Mouse (Mus musculus): ENCODE measurements around the gene Eps15. TPM values are rescaled to one million over a fixed set of nuclear protein-coding genes. Genes with fewer than 3 reads are reported as not detected.

Gene Eps15
- polyA plus RNA-seq, 1 experiment from 2014 or later: 33.4 TPM

DNA sequence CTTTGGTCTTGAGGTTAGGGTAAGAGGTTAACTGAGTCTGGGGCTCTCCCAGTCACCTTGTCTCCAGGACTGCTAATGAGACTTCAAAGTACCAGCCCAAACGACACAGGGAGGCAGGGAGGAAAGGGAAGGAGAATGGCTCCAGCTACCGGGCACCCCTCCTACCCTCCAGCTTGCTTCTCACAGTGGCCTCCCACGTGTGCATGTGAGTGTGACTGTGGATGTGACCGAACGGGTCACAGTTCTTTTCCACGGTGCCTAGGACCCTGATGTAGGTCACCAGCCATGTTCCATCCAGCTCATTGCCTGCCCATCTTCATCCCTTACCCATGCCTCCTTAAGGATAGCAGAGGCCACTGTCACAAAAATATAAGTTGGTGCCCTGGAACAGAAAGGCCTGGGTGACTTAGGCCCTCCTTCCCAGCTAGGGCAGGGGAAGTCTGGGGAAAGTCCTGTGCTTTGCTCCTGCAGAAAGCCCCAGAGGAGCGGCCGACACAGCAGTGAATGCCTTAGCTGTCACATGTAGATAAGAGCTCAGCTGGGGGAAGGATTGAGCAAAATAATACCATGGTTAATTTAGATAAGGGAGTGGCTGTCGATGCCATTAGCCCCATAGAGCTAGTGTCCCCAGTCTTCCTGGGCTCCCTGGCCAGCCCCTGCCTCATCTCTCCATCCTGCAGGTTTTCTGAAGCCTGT, 130.8 kb downstream of the Eps15 start:
- DNase-seq (ENCODE audit: low spot score): no peak
- WGBS: 71% methylated on average over 9 of the region's 9 CpGs
- peaks cover 17% of the 10 kb centered on the region for H3K27me3 ChIP-seq (ENCODE audit: low read depth, poor library complexity, severe bottlenecking)
- no peak overlapping the region for H3K27ac ChIP-seq
- no peaks in the 10 kb centered on the region for H3K9me3 ChIP-seq (replicated peaks)
- peaks cover 25% of the 10 kb centered on the region for H3K4me1 ChIP-seq
- H3K4me3 ChIP-seq: no peak overlapping the region
- no peaks in the 10 kb centered on the region for H3K36me3 ChIP-seq

DNA sequence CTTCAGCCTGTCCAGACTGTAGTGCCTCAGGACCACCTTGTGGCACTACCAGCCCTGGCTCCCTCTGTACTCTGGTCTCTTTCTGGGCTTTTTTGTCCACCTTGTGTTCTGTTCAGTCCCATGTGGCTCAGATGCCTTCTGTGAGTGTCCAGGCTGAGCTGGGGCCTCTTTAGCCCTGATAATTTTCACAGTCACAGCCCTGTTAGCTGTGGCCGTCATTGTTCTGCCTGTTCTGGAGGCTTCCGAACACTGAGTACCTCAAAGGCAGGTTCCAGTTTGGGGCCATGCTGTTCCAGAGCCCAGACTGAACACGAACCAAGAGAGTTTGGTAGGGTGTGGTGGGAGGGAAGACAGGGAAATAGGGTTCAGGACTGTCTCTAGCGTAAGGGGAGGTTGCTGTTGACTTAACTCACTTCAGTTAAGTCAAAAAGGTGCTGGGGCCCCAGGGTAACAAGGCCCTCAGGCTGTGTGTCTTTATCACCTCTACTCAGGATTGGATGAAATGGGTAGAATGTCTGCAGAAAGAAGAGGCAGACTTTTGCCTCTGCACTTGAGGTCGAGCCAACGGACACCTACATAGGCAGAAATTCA, 131.4 kb downstream of the Eps15 start:
- no peak overlapping the region for H3K27ac ChIP-seq
- WGBS: 90% methylated on average over 6 of the region's 6 CpGs
- no peaks in the 10 kb centered on the region for H3K36me3 ChIP-seq
- no peak overlapping the region for H3K4me3 ChIP-seq
- no peaks in the 10 kb centered on the region for H3K9me3 ChIP-seq (replicated peaks)
- DNase-seq (ENCODE audit: low spot score): no peak
- H3K4me1 ChIP-seq: peaks cover 19% of the 10 kb centered on the region
- peaks cover 17% of the 10 kb centered on the region for H3K27me3 ChIP-seq (ENCODE audit: low read depth, poor library complexity, severe bottlenecking)

DNA sequence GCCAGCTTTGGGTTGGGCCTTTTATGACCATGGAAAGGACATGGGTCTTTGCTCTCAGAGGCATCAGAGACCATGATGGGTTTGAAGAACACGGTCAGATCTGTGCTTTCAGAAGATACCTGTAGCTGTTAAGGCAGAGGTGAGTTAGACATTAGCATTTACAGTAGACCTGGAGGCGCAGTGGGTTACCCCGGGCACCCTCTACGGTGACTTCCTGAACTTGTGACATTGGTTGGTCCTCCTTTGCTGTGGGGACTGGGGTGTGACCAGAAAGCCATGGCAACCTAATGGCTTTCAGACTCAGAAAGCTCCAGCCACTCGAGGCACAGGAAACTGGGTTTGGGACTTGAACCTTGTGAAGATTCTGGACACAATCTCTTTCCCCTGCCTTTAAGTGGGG, 132.2 kb downstream of the Eps15 start:
- peaks cover 15% of the 10 kb centered on the region for H3K27me3 ChIP-seq (ENCODE audit: low read depth, poor library complexity, severe bottlenecking)
- no peak overlapping the region for H3K4me3 ChIP-seq
- no peaks in the 10 kb centered on the region for H3K36me3 ChIP-seq
- H3K4me1 ChIP-seq: peaks cover 12% of the 10 kb centered on the region
- WGBS: 92% methylated on average over 5 of the region's 5 CpGs
- no peaks in the 10 kb centered on the region for H3K9me3 ChIP-seq (replicated peaks)
- no peak overlapping the region for H3K27ac ChIP-seq
- DNase-seq (ENCODE audit: low spot score): no peak

DNA sequence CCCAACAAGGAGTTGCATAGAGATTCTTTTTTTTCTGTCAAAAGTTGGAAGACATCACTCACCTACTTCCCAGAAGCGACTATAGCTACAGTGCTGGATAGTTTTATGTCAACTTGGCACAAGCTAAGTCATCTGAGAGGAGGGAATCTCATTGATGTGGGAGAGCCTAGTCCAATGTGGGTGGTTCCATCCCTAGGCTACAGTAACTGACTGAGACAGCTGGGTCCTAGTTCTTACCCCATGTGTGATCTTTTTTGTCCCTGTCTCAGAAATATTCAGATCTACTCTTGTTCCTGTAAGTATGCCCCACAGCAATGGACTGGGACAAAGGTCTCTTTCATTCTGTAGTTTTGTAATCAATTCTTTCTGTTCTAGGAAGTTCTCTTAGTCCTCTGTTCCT, 137.9 kb downstream of the Eps15 start:
- WGBS: 92% methylated on average over 1 of the region's 1 CpGs
- Histone ChIP-seq H3K9me3 (replicated peaks) (no peaks in the 10 kb centered on the region), H3K4me1 (peaks cover 12% of the 10 kb centered on the region), H3K4me3 (no peak overlapping the region), H3K36me3 (no peaks in the 10 kb centered on the region), H3K27ac (no peak overlapping the region), H3K27me3 (ENCODE audit: low read depth, poor library complexity, severe bottlenecking) (no peaks in the 10 kb centered on the region)
- no peak for DNase-seq (ENCODE audit: low spot score)

DNA sequence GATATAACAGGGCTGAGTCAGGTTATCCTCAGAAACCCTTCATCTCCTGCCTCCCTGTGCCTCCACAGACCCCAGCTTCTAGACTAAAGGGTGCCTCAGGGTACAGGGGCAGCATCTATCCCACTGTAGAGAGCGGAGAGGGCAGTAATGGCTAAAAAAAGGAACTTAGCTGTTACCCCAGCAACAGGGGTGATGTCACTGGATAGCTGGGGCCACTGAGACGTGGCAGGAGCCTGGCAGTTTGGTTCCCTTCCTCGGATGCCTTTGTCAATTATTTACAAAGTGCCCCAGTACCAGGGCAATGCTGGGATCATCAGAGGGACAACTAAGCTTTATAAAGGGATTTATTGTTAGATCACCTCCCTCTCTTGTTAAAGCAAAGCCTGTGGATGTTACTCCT, 138.9 kb downstream of the Eps15 start:
- Histone ChIP-seq H3K36me3 (no peaks in the 10 kb centered on the region), H3K27me3 (ENCODE audit: low read depth, poor library complexity, severe bottlenecking) (no peaks in the 10 kb centered on the region), H3K9me3 (replicated peaks) (no peaks in the 10 kb centered on the region), H3K27ac (no peak overlapping the region), H3K4me1 (peaks cover 12% of the 10 kb centered on the region), H3K4me3 (no peak overlapping the region)
- 43% methylated on average over 3 of the region's 3 CpGs for WGBS
- DNase-seq (ENCODE audit: low spot score): no peak

DNA sequence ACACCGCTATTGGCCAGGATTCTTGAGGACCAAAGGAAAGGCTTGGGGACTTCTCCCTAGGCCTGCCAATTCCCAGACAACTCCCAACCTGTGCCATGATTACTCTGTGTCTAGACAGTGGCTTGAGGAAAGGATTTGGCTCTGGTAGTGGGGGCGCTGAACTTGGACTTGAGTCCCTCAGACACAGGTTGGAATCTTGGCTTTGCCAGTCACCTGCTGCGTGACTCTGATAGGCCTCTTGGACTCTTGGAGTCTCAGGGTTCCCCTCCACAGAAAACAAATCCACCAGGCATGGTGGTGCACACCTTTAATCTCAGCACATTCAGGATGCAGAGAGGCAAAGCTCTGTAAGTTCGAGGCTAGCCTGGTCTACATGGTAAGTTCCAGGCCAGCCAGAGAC, 139.5 kb downstream of the Eps15 start:
- Histone ChIP-seq H3K4me3 (no peak overlapping the region), H3K36me3 (no peaks in the 10 kb centered on the region), H3K27me3 (ENCODE audit: low read depth, poor library complexity, severe bottlenecking) (no peaks in the 10 kb centered on the region), H3K9me3 (replicated peaks) (no peaks in the 10 kb centered on the region), H3K4me1 (peaks cover 7% of the 10 kb centered on the region), H3K27ac (no peak overlapping the region)
- 85% methylated on average over 4 of the region's 4 CpGs for WGBS
- DNase-seq (ENCODE audit: low spot score): no peak

DNA sequence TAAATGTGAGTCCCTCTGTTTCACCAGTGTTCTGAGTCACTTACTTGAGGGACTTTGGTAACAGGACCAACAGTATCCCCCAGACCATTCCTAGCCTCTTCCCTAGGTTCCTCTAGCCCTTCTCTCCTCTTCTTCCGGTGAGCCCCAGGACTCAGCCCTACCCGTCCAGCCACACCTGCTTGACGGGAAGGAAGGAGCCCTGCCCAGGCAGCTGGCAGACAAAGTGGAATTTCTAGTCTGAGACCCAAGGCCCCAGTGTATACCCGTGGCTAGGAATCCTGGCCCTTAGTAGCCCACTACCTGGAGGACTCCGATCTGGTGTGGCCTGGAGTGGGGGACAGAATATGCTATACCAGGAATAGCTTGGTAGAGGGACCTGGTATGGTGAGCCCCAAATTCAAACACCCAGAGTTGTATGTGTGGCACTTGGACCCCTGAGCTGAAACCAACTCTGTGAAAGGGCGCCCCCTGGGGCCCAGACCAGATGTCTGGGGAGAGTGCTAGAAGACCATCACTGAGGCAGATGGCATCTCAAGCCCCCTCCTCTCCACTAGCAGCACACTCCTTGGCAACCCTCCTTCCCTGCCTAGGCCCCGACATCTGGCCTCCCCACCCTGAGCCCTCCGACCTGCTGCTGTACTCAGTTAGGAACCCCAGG, 140.2 kb downstream of the Eps15 start:
- H3K4me1 ChIP-seq: 0 out of 2 replicates have a peak, but pooled peaks cover 4% of the 10 kb centered on the region
- H3K27ac ChIP-seq: no peak overlapping the region
- no peaks in the 10 kb centered on the region for H3K9me3 ChIP-seq (replicated peaks)
- no peak overlapping the region for H3K4me3 ChIP-seq
- no peaks in the 10 kb centered on the region for H3K36me3 ChIP-seq
- DNase-seq (ENCODE audit: low spot score): no peak
- H3K27me3 ChIP-seq (ENCODE audit: low read depth, poor library complexity, severe bottlenecking): no peaks in the 10 kb centered on the region
- 78% methylated on average over 8 of the region's 8 CpGs for WGBS

DNA sequence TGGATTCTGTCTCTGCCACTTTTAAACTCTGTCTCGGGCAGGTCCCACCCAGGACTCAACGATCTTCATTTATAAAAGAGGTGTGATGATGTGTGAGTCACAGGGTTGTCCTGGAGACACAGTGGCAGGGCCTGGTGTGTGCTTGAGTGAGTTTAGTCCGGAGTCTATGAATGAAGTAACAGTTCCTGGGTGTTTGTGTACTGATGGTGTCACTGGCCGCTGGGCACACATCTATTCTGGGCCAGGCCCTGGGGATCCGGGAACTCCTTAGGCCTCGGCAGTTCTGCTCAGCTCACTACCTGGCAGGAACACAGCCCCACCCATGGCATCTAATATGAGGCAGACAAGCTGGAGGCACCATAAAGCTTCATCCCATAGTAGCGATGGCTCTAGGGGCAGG, 141.5 kb downstream of the Eps15 start:
- H3K36me3 ChIP-seq: no peaks in the 10 kb centered on the region
- WGBS: 88% methylated on average over 7 of the region's 7 CpGs
- H3K4me1 ChIP-seq: 0 out of 2 replicates have a peak, but pooled peaks cover 4% of the 10 kb centered on the region
- no peak overlapping the region for H3K27ac ChIP-seq
- H3K4me3 ChIP-seq: no peak overlapping the region
- DNase-seq (ENCODE audit: low spot score): no peak
- H3K27me3 ChIP-seq (ENCODE audit: low read depth, poor library complexity, severe bottlenecking): no peaks in the 10 kb centered on the region
- no peaks in the 10 kb centered on the region for H3K9me3 ChIP-seq (replicated peaks)

DNA sequence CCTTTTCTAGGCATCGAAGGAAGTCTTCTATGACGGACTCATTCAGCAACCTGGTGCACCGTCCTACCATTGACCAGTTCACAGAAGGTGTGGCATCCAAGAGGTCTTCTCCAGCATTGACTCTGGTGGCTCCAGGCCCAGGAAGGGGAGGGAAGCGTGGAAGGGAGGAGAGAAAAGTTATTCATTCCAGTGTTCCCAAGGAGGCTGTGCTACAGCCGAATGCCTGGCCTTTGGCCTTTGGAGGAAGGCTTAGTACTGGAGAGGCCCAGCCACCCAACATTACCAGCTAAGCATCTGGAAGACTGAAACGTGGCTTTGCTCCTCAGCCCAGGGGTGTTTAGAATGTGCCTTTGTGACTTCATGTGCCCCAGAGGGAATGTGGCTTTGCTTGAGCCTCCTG, 142.4 kb downstream of the Eps15 start:
- no peak overlapping the region for H3K27ac ChIP-seq
- WGBS: 82% methylated on average over 6 of the region's 6 CpGs
- H3K27me3 ChIP-seq (ENCODE audit: low read depth, poor library complexity, severe bottlenecking): no peaks in the 10 kb centered on the region
- H3K9me3 ChIP-seq (replicated peaks): no peaks in the 10 kb centered on the region
- no peaks in the 10 kb centered on the region for H3K36me3 ChIP-seq
- 0 out of 2 replicates have a peak, but pooled peaks cover 4% of the 10 kb centered on the region for H3K4me1 ChIP-seq
- H3K4me3 ChIP-seq: no peak overlapping the region
- no peak for DNase-seq (ENCODE audit: low spot score)

DNA sequence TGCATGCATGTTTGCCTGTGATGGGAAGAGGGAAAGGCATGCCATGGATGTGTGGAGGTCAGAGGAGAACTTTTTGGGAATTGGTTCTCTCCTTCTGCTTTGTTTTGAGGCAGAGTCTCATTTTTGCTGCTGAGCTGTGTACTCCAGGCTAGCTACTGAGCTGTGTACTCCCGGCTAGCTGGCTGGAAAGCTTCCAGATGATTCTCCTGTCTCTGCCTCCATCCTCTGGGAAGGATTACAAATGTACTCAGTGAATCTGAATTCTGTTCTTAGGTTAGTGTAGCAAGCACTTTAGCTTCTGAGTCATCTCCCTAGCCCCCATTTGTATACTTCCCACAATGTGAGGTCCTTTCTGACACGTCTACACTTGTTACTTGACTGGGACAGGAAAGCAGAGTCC, 143.4 kb downstream of the Eps15 start:
- Histone ChIP-seq H3K9me3 (replicated peaks) (no peaks in the 10 kb centered on the region), H3K36me3 (no peaks in the 10 kb centered on the region), H3K4me3 (no peak overlapping the region), H3K27me3 (ENCODE audit: low read depth, poor library complexity, severe bottlenecking) (no peaks in the 10 kb centered on the region), H3K27ac (no peak overlapping the region), H3K4me1 (0 out of 2 replicates have a peak, but pooled peaks cover 4% of the 10 kb centered on the region)
- no peak for DNase-seq (ENCODE audit: low spot score)
- WGBS: 69% methylated on average over 2 of the region's 2 CpGs

DNA sequence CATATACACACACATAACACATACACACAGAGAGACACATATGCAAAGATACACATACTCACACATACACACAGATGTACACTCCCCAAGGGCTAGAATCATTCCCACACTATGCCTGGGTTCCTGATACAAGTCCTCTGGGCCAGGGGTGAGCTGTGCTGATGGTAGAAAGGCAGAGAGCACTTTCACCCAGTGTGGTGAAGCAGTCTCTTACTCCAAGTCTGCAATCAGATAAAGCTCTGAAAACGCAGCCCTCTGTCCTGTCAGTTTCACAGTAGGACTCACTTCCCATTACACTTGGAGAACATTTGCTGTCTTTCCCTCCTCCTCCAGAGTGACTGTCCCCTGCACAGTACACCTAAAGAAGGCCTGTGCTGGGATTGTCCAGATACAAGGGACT, 147.0 kb downstream of the Eps15 start:
- H3K9me3 ChIP-seq (replicated peaks): no peaks in the 10 kb centered on the region
- peaks cover 13% of the 10 kb centered on the region for H3K4me1 ChIP-seq
- no peak for DNase-seq (ENCODE audit: low spot score)
- H3K27ac ChIP-seq: no peak overlapping the region
- no peak overlapping the region for H3K4me3 ChIP-seq
- no peaks in the 10 kb centered on the region for H3K36me3 ChIP-seq
- WGBS: 80% methylated on average over 1 of the region's 1 CpGs
- no peaks in the 10 kb centered on the region for H3K27me3 ChIP-seq (ENCODE audit: low read depth, poor library complexity, severe bottlenecking)

DNA sequence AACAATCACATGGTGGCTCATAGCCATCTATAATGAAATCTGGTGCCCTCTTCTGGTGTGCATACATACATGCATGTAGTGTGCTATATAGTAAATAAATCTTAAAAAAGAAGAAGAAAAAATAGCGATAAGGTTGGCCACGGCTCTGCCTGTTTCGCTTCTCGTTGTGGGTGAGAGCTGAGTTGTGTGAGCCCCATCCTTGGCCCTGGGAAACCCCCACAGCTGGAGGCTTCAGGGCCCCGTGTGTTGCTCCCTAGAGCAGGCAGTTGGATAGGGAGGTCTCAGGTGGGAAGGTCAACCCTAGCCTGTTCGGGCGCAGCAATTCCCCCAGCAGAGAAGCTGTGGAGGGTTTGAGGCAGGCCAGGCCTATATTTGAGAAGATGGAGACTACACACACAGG, 150.2 kb downstream of the Eps15 start:
- DNase-seq (ENCODE audit: low spot score): no peak
- 95% methylated on average over 7 of the region's 7 CpGs for WGBS

DNA sequence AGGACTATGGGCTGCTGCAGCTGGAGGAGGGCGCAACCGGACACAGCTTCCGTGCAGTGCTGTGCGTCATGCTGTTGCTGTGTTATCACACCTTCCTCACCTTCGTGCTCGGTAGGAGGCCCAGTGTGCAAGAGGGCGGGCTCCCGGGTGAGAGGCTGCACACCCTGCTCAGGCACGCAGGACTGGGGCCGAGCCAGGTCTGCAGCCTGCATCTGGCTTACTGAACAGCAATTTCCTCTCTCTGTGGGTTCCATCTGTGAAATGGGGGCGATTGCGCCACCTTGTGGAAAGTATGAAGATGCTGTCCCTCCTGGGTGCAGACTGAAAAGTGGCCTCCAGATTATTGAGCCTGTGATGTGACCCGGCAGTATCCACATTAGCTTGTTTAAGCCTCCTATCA, 150.8 kb downstream of the Eps15 start:
- H3K27me3 ChIP-seq (ENCODE audit: low read depth, poor library complexity, severe bottlenecking): no peaks in the 10 kb centered on the region
- DNase-seq (ENCODE audit: low spot score): peak; percentile 66

More for the DNA sequence above, 150.2 kb downstream of the Eps15 start:
- Histone ChIP-seq H3K4me1 (peaks cover 30% of the 10 kb centered on the region), H3K36me3 (no peaks in the 10 kb centered on the region), H3K27ac (no peak overlapping the region), H3K4me3 (no peak overlapping the region), H3K27me3 (ENCODE audit: low read depth, poor library complexity, severe bottlenecking) (no peaks in the 10 kb centered on the region), H3K9me3 (replicated peaks) (no peaks in the 10 kb centered on the region)

More for the DNA sequence above, 150.8 kb downstream of the Eps15 start:
- Histone ChIP-seq H3K4me1 (peaks cover 30% of the 10 kb centered on the region), H3K4me3 (no peak overlapping the region), H3K36me3 (no peaks in the 10 kb centered on the region), H3K27ac (peak overlapping the region; percentile 4; the same call in 1 of the 2 replicates), H3K9me3 (replicated peaks) (no peaks in the 10 kb centered on the region)
- WGBS: 57% methylated on average over 13 of the region's 13 CpGs

Data from limb, embryonic 10.5 days (tissue).